Mouse (Mus musculus) limb, embryonic 14.5 days (tissue): Measurements from ENCODE around the gene Reep6. TPM values are rescaled to one million over a fixed set of nuclear protein-coding genes. Genes with fewer than 3 reads are reported as not detected.

Source experiments
- ATAC-seq: fragments of 200-750 bp; cut with Nextera tagmentation; 2 replicates; pipeline ENCODE4 v1.8.0; 2017; ENCODE audit warnings: low read depth, moderate number of reproducible peaks, moderate TSS enrichment; ENCODE audit not compliant: low FRiP score
- DNase-seq: peaks from one replicate; pipeline ENCODE4 v3.0.0-alpha.2; 2015; ENCODE audit warnings: low spot score
- H3K27ac ChIP-seq: fragments of 300-500 bp; sonication (generic); replicated peaks from 2 replicates; pipeline ENCODE4 v1.5.1; 2014; ENCODE audit warnings: low read depth, mild to moderate bottlenecking, low read length, moderate library complexity, mixed read lengths
- H3K27me3 ChIP-seq: fragments of 300-500 bp; sonication (generic); 2 replicates; pipeline ENCODE4 v1.6.1; 2014; ENCODE audit warnings: low read length, mixed read lengths; ENCODE audit not compliant: control insufficient read depth, insufficient read depth
- H3K36me3 ChIP-seq: fragments of 300-500 bp; sonication (generic); 2 replicates; pipeline ENCODE4 v1.6.1; 2014; ENCODE audit warnings: mild to moderate bottlenecking, low read length, moderate library complexity, mixed read lengths; ENCODE audit not compliant: control insufficient read depth, insufficient read depth
- H3K4me1 ChIP-seq: fragments of 300-500 bp; sonication (generic); 2 replicates; pipeline ENCODE4 v1.6.1; 2014; ENCODE audit warnings: antibody characterized with exemption, low read length, mixed read lengths; ENCODE audit not compliant: control insufficient read depth, insufficient read depth
- H3K4me2 ChIP-seq: fragments of 300-500 bp; sonication (generic); replicated peaks from 2 replicates; pipeline ENCODE4 v1.6.1; 2014; ENCODE audit warnings: low read depth, mild to moderate bottlenecking, low read length, moderate library complexity; ENCODE audit not compliant: severe bottlenecking
- H3K4me3 ChIP-seq: fragments of 300-500 bp; sonication (generic); replicated peaks from 2 replicates; pipeline ENCODE4 v1.5.1; 2014; ENCODE audit warnings: low read length
- H3K9ac ChIP-seq: fragments of 300-500 bp; sonication (generic); 2 replicates; pipeline ENCODE4 v1.6.1; 2014; ENCODE audit warnings: mild to moderate bottlenecking, low read depth, low read length, moderate library complexity; ENCODE audit not compliant: severe bottlenecking
- H3K9me3 ChIP-seq: fragments of 300-500 bp; sonication (generic); 2 replicates; pipeline ENCODE4 v1.6.1; 2016; ENCODE audit warnings: low read length; ENCODE audit not compliant: control insufficient read depth
- POLR2A ChIP-seq: fragments of 200-500 bp; IDR thresholded peaks from 2 replicates; pipeline ENCODE4 v1.8.0; 2012; ENCODE audit warnings: inconsistent platforms, mild to moderate bottlenecking, moderate library complexity, borderline replicate concordance; ENCODE audit not compliant: insufficient read depth, insufficient read length; ENCODE audit errors: extremely low read depth
- WGBS: fragments of 180-500 bp; shearing (Covaris S2); extraction: QIAGEN DNeasy Blood & Tissue Kit; methylation state at CpG from one replicate; pipeline ENCODE4 v1.1.7; 2014; 5-methylcytosine and 5-hydroxymethylcytosine counted together
- polyA plus RNA-seq, 2 experiments: library from polyadenylated mRNA; depleted of rRNA in 1 of 2; stranded (reverse) in 1 of 2; unstranded in 1 of 2; fragments of >200 nt; fragmentation: Nextera tagmentation in 1 of 2; extraction: Ambion mirVana in 1 of 2; gene quantifications; 2 replicates each; pipeline versions ENCODE4 v1.2.1 to v1.2.3; 2012 to 2014

Gene Reep6
- polyA plus RNA-seq, 2 experiments, result 3.9 to 10.5 TPM

DNA sequence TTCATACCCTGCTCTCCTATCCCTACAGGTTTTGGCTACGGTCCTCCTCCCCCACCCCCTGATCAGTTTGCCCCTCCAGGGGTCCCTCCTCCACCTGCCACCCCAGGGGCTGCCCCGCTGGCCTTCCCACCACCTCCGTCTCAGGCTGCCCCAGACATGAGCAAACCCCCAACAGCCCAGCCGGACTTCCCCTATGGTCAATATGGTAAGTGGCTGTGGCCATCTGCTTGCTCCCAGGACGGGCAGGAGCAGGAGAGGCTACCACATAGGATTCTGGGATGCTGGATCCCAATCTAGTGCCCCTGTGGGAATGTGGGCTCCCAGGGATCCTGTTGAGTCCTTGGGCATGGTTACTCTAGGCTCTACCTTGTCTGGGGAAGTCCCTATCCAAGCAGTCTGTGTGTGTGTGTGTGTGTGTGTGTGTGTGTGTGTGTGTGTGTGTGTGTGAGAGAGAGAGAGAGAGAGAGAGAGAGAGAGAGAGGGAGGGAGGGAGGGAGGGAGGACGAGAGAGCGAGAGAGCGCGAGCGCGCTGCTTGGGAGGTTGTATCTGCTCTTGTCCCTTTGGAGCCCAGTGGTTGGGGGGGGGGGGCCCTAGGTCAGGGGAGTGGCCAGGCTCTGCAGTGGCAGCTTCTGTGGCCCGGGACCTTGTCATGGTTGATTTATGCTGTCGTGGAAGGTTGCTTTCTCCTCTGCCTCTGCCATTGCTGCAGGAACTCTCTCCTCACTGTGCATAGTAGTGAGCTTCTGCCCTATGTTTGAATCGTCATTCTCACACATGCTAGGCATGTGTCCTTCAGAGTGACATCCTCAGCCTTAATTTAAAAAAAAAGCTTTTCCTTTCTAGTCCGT lies 44.3 kb upstream of the Reep6 start:
- Histone ChIP-seq H3K36me3 (peaks cover 83% of the 10 kb centered on the region), H3K27ac (no peak overlapping the region), H3K9ac (no peak overlapping the region), H3K4me1 (no peaks in the 10 kb centered on the region), H3K27me3 (no peaks in the 10 kb centered on the region), H3K4me3 (no peak overlapping the region), H3K4me2 (no peak overlapping the region), H3K9me3 (no peaks in the 10 kb centered on the region)
- no peak for TF ChIP-seq POLR2A
- DNase-seq (no peak), ATAC-seq (no peak)
- 79% methylated on average over 15 of the region's 15 CpGs for WGBS

DNA sequence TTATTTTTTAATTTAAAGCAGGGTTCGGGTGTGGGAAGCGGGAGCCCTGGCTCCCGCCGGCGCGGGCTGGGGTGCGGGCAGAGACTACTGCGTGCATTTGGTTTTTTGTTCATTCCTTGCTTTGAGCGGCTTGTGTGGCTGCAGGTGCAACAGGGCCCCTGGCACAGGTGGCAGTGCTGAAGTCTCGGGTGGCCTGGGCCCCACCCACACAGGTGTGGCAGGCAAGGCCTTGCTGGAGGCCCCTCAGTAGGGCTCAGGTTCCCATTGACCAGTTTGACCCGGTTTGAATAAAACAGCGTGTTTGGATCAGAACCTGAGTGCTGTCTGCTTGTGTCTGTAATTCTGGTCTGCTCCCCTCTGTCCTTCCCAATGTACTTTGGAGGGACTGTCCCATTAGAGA lies 41.7 kb upstream of the Reep6 start:
- 89% methylated on average over 12 of the region's 12 CpGs for WGBS
- Histone ChIP-seq H3K36me3 (peaks cover 59% of the 10 kb centered on the region), H3K4me1 (0 out of 2 replicates have a peak, but pooled peaks cover under 1% of the 10 kb centered on the region), H3K9ac (no peak overlapping the region), H3K4me3 (no peak overlapping the region), H3K27ac (no peak overlapping the region), H3K9me3 (no peaks in the 10 kb centered on the region), H3K4me2 (no peak overlapping the region), H3K27me3 (no peaks in the 10 kb centered on the region)
- ATAC-seq (no peak), DNase-seq (no peak)
- TF ChIP-seq POLR2A, result no peak

DNA sequence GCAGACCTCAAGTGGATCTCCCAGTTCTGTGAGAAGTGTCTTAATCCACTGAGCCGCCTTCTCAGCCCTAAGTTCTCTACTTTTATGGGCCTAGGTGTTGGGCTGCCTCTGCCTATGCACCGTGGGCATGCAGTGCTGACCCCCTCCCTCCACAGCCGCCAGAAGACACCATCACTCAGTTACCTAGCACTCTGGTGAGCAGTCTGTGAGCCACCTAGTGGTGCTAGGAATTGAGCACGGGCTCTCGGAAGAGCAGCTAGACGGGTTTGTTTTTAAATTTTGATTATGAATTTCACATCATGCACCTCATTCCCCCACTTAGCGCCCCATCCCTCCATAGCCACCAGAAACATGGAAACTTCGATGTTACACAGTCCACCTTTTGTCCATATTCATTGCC lies 41.1 kb upstream of the Reep6 start:
- no peak overlapping the region for H3K4me3 ChIP-seq
- H3K9me3 ChIP-seq, result no peaks in the 10 kb centered on the region
- H3K27me3 ChIP-seq, result no peaks in the 10 kb centered on the region
- H3K4me2 ChIP-seq, result no peak overlapping the region
- H3K4me1 ChIP-seq, result peaks cover 5% of the 10 kb centered on the region; the same call in 1 of the 2 replicates
- no peak for TF ChIP-seq POLR2A
- peaks cover 59% of the 10 kb centered on the region for H3K36me3 ChIP-seq
- DNase-seq (no peak), ATAC-seq (no peak)
- no peak overlapping the region for H3K27ac ChIP-seq
- H3K9ac ChIP-seq, result no peak overlapping the region
- 67% methylated on average over 8 of the region's 8 CpGs for WGBS

DNA sequence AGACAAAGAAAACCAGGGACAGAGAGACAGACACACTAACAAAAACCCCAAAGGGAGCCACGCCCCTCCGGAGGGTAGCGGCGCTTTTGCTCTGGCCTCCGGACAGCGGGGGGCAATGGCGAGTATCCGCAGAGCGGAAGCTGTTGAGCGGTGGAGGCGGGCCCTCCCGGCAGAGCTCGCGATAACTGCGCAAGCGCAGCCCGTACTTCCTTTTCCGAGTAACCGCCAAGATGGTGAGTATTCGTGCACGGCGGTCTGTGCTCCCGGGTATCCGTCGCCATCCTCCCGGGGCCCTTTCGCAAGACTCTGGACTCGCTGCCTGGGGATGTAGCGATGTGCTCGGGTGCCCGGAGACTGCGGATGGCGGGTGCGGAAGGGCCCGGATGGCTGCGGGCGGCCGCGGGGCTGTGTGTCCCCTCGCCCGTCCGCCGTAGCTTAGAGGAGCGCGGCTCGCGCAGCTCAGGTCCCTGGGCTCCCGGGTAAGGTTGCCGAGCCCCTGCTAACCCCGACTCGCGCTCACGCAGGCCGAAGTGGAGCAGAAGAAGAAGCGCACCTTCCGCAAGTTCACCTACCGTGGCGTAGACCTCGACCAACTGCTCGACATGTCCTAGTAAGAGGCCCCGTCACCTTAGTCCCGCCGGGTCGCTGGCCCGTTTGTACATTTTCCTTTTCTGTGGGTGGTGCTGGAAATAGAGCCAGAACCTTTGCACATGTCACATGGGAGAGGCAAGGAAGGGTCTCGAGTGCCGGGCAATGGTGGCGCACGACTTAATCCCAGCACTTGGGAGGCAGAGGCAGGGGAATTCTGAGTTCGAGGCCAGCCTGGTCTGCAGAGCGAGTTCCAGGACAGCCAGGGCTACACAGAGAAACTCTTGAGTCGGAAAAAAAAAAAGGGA lies 37.3 kb upstream of the Reep6 start, which contains the start of gene Rps15:
TSS of gene Rps15 (plus strand) at position 203 of the 896 bp plus-strand sequence.
- Histone ChIP-seq H3K27ac (peak within 1 kb of the TSS; percentile 93), H3K4me3 (peak within 1 kb of the TSS; percentile 93), H3K36me3 (peaks cover 38% of the 10 kb centered on the region), H3K4me2 (peak within 1 kb of the TSS; percentile 94), H3K9ac (peak within 1 kb of the TSS; percentile 99), H3K27me3 (no peaks in the 10 kb centered on the region; the same call in 1 of the 2 replicates), H3K9me3 (no peaks in the 10 kb centered on the region), H3K4me1 (peaks cover 17% of the 10 kb centered on the region)
- DNase-seq, result peak; percentile 95
- peak; percentile 78; the same call in 1 of the 2 replicates for TF ChIP-seq POLR2A
- ATAC-seq, result peak; percentile 89
- under 1% methylated on average over 66 of the region's 72 CpGs for WGBS

DNA sequence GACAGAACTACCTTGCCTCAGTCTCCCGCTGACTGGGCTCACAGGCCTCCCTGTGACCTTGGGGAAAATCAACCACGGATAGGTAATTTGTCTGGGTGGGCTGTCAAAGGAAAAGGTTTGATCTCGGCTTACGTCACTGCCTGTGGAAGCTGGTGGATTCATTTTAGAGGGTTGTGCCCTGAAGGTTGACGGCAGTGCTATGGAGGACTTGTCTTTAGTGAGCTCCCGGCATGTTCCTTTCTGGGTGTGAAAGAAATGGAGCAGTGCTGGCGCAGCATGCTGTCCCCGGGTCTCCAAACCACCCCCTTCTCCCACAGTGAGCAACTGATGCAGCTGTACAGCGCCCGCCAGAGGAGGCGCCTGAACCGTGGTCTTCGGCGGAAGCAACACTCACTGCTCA lies 36.4 kb upstream of the Reep6 start:
- H3K4me2 ChIP-seq, result peak overlapping the region; percentile 94
- peaks cover 17% of the 10 kb centered on the region for H3K4me1 ChIP-seq
- H3K4me3 ChIP-seq, result peak overlapping the region; percentile 93
- ATAC-seq (no peak), DNase-seq (no peak)
- H3K36me3 ChIP-seq, result peaks cover 31% of the 10 kb centered on the region
- peak overlapping the region; percentile 93 for H3K27ac ChIP-seq
- TF ChIP-seq POLR2A, result no peak
- no peaks in the 10 kb centered on the region for H3K9me3 ChIP-seq
- H3K27me3 ChIP-seq, result peaks cover 2% of the 10 kb centered on the region; the same call in 1 of the 2 replicates
- peak overlapping the region; percentile 99 for H3K9ac ChIP-seq
- WGBS, result 29% methylated on average over 14 of the region's 14 CpGs
